Mouse (Mus musculus): ENCODE measurements around the gene Hus1. TPM values are rescaled to one million over a fixed set of nuclear protein-coding genes. Genes with fewer than 3 reads are reported as not detected.

The Hus1 gene
- polyA plus RNA-seq, 1 experiment from 2014 or later, result 13.3 TPM

DNA sequence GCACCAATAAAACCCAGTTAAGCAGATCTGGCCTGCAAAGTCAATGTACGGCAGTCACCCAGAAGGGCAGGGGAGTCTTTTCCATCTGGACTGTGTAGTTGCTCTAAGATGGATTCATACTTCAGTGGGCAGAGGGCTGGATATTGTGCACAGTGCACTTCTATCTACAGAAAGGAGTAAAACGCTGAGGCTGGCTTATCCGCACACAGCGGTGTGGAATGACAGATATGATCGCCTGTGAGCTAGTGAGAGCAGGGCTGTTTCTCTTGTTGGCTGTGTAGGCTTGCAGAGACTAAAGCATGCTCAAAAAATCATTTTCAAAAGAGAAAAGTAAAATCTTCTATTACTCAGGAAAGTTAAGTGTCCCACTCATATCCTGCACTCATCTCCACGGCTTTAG is 38.9 kb downstream of the Hus1 start:
- H3K27ac ChIP-seq, result no peak overlapping the region
- H3K4me3 ChIP-seq, result no peak overlapping the region
- H3K36me3 ChIP-seq, result no peaks in the 10 kb centered on the region
- H3K9ac ChIP-seq, result no peak overlapping the region
- H3K4me2 ChIP-seq (replicated peaks), result no peak overlapping the region
- no peaks in the 10 kb centered on the region; the same call in 1 of the 2 replicates for H3K4me1 ChIP-seq
- WGBS, result 89% methylated on average over 6 of the region's 6 CpGs
- H3K27me3 ChIP-seq (replicated peaks), result 0 out of 2 replicates have a peak, but pooled peaks cover 3% of the 10 kb centered on the region
- no peaks in the 10 kb centered on the region for H3K9me3 ChIP-seq
- no peak for ATAC-seq (ENCODE audit: low FRiP score, low read depth)

DNA sequence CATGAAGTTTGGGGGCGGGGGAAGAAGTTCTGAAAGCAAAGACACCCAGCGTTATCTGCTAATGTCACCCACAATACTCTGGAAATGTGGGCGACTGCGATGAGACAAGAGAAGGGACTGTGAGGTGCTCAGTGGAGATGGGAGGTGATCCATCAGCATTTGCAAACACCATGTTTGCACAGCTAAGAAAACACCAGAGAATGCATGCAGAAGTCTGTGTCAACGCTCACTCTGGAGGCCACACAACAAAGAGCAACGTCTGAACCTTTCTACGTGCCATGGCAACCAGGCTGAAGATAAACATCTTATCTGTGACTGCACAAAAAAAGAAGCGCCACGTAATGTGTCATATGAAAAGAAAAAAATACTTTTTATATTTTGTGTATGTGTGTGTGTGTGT is 40.5 kb downstream of the Hus1 start:
- Histone ChIP-seq H3K4me2 (replicated peaks) (no peak overlapping the region), H3K4me3 (no peak overlapping the region), H3K9me3 (no peaks in the 10 kb centered on the region), H3K27me3 (replicated peaks) (0 out of 2 replicates have a peak, but pooled peaks cover 3% of the 10 kb centered on the region), H3K4me1 (no peaks in the 10 kb centered on the region; the same call in 1 of the 2 replicates), H3K9ac (no peak overlapping the region), H3K36me3 (no peaks in the 10 kb centered on the region), H3K27ac (no peak overlapping the region)
- WGBS, result 75% methylated on average over 9 of the region's 9 CpGs
- ATAC-seq (ENCODE audit: low FRiP score, low read depth), result no peak

DNA sequence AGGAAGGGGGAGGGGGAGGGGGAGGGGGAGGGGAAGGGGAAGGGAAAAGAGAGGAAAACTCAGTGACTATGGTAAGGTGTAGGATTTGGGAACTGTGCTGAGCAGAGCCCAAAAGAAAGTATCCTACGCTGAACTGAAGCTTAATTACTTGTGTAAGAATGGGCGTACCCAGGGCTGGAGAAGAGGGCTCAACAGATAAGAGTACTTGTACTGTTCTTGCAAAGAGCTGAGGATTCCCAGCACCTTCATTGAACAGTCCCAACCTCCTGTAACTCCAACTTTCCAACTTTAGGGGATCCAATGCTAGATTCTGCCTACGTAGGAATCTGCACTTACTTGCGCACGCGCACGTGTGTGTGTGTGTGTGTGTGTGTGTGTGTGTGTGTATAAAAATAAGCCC is 42.9 kb downstream of the Hus1 start:
- WGBS, result 95% methylated on average over 7 of the region's 7 CpGs
- H3K4me1 ChIP-seq, result no peaks in the 10 kb centered on the region
- no peak overlapping the region for H3K4me2 ChIP-seq (replicated peaks)
- no peak overlapping the region for H3K27ac ChIP-seq
- no peak for ATAC-seq (ENCODE audit: low FRiP score, low read depth)
- H3K27me3 ChIP-seq (replicated peaks), result no peaks in the 10 kb centered on the region
- H3K9ac ChIP-seq, result no peak overlapping the region
- H3K4me3 ChIP-seq, result no peak overlapping the region
- H3K36me3 ChIP-seq, result no peaks in the 10 kb centered on the region
- H3K9me3 ChIP-seq, result no peaks in the 10 kb centered on the region

DNA sequence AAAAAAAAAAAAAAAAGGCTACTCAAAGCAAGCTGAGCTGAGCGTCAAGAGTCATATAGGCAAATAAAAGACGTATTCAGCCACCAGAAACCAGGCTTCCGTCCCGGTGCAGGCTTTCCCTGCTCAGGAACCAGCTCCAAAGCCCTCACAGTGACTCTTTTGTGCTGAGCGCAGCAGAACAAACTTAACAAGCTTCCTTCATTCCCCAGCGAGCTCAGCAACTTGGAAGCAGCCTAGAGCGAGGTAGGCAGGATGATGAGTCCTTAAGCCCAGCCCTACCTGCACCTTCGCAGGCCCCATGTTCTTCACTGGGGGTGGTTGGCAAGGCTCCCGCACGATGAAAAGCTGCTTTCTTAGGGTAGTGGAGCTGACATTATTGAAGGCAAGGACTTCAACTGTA is 52.4 kb downstream of the Hus1 start:
- no peak for ATAC-seq (ENCODE audit: low FRiP score, low read depth)
- H3K4me1 ChIP-seq, result no peaks in the 10 kb centered on the region
- H3K9ac ChIP-seq, result no peak overlapping the region
- 71% methylated on average over 10 of the region's 10 CpGs for WGBS
- H3K27me3 ChIP-seq (replicated peaks), result no peaks in the 10 kb centered on the region
- H3K9me3 ChIP-seq, result no peaks in the 10 kb centered on the region
- H3K4me3 ChIP-seq, result no peak overlapping the region
- H3K27ac ChIP-seq, result no peak overlapping the region
- H3K4me2 ChIP-seq (replicated peaks), result no peak overlapping the region
- no peaks in the 10 kb centered on the region for H3K36me3 ChIP-seq

DNA sequence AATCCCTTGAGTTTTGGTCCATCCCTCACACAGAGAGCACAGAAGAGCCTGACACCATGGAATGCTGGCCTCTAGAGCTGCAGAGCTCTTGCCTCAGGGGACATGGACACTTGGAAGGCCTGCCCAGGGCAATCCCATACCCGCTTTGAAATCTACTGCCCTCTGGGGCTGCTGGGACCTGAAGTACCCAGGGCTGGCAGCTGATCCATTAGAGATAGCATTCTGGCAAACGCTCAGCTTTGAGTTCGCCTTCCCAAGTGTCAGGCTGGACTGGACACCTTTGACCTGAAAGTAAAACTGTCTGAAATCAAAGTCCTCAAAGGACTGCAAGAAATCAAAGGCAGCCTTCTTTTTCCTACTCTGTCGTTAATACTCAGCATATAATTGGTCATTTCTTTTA is 52.9 kb downstream of the Hus1 start:
- H3K27ac ChIP-seq, result no peak overlapping the region
- H3K36me3 ChIP-seq, result no peaks in the 10 kb centered on the region
- H3K27me3 ChIP-seq (replicated peaks), result no peaks in the 10 kb centered on the region
- WGBS, result 67% methylated on average over 4 of the region's 4 CpGs
- 0 out of 2 replicates have a peak, but pooled peaks have one; percentile 28 for ATAC-seq (ENCODE audit: low FRiP score, low read depth)
- H3K4me3 ChIP-seq, result no peak overlapping the region
- H3K9me3 ChIP-seq, result no peaks in the 10 kb centered on the region
- H3K4me1 ChIP-seq, result no peaks in the 10 kb centered on the region
- H3K9ac ChIP-seq, result no peak overlapping the region
- H3K4me2 ChIP-seq (replicated peaks), result no peak overlapping the region

DNA sequence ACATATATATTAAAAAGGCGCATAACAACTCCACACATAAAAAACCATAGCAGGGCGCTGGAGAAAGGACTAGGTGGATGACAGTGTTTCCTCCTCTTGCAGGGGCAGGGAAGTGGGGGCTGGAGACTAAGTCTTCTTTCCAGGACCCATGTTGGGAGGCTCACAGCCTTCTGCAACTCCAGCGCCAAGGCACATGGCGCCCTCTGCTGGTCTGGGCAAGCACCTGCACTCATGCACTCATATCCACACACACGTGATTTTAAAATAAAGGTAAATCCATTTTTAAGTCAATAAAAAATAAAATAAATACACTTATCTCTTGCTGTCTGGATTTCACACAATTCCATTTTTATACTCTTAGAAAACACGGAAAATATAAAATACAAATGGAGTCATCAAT is 54.0 kb downstream of the Hus1 start:
- Histone ChIP-seq H3K9ac (no peak overlapping the region), H3K27ac (no peak overlapping the region), H3K27me3 (replicated peaks) (no peaks in the 10 kb centered on the region), H3K9me3 (no peaks in the 10 kb centered on the region), H3K36me3 (no peaks in the 10 kb centered on the region), H3K4me2 (replicated peaks) (no peak overlapping the region), H3K4me3 (no peak overlapping the region), H3K4me1 (no peaks in the 10 kb centered on the region)
- no peak for ATAC-seq (ENCODE audit: low FRiP score, low read depth)
- 71% methylated on average over 6 of the region's 6 CpGs for WGBS

DNA sequence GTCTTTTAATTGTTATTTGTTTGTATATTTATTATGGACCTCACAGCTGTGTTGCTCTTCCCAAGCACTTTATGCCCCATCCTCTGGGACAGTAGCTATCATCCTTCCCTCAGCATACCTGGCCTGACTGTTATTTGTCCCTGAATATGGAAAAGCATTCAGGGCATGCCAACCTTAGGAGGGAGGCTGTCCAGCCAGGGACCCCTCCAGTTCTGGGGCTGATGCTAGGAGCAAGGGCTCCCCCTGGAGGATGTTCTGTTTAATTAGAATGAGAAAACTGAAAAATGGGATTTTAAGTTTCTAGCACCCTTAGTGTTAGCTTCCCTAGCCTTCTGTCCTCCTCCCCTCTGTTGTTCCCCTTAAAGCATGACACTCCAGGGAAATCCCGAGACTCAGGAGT is 55.3 kb downstream of the Hus1 start:
- Histone ChIP-seq H3K4me3 (no peak overlapping the region), H3K27me3 (replicated peaks) (no peaks in the 10 kb centered on the region), H3K27ac (no peak overlapping the region), H3K9me3 (no peaks in the 10 kb centered on the region), H3K4me2 (replicated peaks) (no peak overlapping the region), H3K4me1 (no peaks in the 10 kb centered on the region), H3K9ac (no peak overlapping the region), H3K36me3 (no peaks in the 10 kb centered on the region)
- 3% methylated on average over 1 of the region's 1 CpGs for WGBS
- ATAC-seq (ENCODE audit: low FRiP score, low read depth), result peak; percentile 70; the same call in 1 of the 2 replicates

DNA sequence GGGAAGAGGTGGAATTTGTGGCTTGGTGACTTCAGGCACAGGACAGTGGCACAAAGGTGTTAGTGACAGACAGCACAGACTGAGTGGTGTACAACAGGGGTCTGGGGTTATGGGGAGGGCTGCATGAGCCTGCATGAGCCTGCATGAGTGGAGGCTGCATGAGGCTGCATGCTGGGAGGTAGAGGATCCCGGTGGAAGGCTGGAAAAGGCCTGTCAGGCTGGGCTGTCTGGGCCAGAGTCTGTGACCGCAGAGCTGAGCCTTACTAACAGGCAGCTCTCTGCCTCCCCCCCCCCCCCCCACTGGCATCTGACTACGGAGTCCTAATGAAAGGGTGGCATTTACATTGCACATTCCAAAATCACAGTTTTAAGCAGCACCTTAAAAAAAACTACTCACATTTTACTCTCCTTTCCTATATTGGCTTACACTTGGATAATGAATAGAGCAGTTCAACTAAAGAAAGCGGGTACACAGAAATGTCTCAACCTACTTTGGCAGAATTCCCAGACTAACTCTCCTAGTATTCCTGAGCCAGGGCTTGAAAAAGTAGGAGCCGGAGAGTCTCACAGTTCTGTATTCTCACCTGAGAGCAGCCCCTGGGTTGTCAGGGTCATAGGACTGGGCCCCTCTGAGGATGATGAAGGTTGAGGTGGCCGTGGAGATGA is 61.1 kb downstream of the Hus1 start:
- H3K4me3 ChIP-seq, result no peak overlapping the region
- 80% methylated on average over 6 of the region's 6 CpGs for WGBS
- H3K4me1 ChIP-seq, result no peaks in the 10 kb centered on the region
- no peak overlapping the region for H3K9ac ChIP-seq
- no peaks in the 10 kb centered on the region for H3K9me3 ChIP-seq
- no peaks in the 10 kb centered on the region for H3K27me3 ChIP-seq (replicated peaks)
- no peak overlapping the region for H3K4me2 ChIP-seq (replicated peaks)
- no peak for ATAC-seq (ENCODE audit: low FRiP score, low read depth)
- H3K27ac ChIP-seq, result no peak overlapping the region
- no peaks in the 10 kb centered on the region for H3K36me3 ChIP-seq

DNA sequence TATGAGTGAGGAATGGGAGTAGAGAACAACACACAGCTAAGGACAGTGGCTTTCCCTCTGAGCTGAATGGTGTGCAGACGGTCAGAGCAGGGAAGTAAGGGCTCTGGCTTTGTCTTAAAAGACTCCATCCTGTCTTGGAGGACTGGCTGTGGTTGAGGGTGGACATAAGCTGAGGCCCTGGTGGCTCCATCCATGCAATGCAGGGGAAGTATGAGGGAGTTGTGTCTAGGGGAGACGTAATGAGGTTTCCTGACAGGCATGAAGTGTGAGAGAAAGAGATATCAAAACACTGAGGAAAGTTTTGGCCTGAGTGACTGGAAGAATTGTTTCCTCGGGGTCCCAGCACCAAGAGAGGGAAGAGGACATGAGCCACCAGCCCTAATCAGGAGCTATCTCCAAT is 62.1 kb downstream of the Hus1 start:
- WGBS, result 74% methylated on average over 3 of the region's 3 CpGs
- H3K27ac ChIP-seq, result no peak overlapping the region
- no peak for ATAC-seq (ENCODE audit: low FRiP score, low read depth)

DNA sequence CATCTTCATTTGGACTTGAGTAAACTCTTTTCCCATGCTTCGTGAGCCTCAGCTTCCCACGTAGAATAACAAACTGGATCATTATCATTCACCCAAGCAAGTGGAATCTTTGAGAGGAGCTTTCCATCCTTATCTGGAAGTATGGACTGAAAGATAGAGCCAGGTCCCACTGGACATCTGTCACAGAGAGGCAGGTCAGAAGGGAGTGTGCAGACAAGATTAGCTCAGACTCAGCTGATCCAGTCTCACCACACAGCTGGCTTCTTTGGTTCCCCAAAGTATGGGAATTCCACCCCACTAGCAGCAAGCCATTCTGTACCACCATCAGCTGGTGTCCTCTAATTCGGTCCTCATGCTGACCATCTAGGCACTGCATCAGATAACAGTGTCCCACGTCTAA is 66.9 kb downstream of the Hus1 start:
- no peaks in the 10 kb centered on the region for H3K36me3 ChIP-seq
- H3K4me2 ChIP-seq (replicated peaks), result no peak overlapping the region
- H3K9ac ChIP-seq, result no peak overlapping the region
- no peaks in the 10 kb centered on the region; the same call in 1 of the 2 replicates for H3K27me3 ChIP-seq (replicated peaks)
- H3K27ac ChIP-seq, result no peak overlapping the region
- no peaks in the 10 kb centered on the region for H3K4me1 ChIP-seq
- no peak for ATAC-seq (ENCODE audit: low FRiP score, low read depth)
- 88% methylated on average over 4 of the region's 4 CpGs for WGBS
- H3K9me3 ChIP-seq, result no peaks in the 10 kb centered on the region
- H3K4me3 ChIP-seq, result no peak overlapping the region

More for the DNA sequence above, 62.1 kb downstream of the Hus1 start:
- Histone ChIP-seq H3K9me3 (no peaks in the 10 kb centered on the region), H3K27me3 (replicated peaks) (no peaks in the 10 kb centered on the region), H3K4me2 (replicated peaks) (no peak overlapping the region), H3K4me1 (no peaks in the 10 kb centered on the region), H3K4me3 (no peak overlapping the region), H3K9ac (no peak overlapping the region), H3K36me3 (no peaks in the 10 kb centered on the region)

Other genes starting within 250 kb of the Hus1 start
- 0.10 TPM in 2 replicates for gene Pkd1l1, start 37.9 kb downstream of the Hus1 start, polyA plus RNA-seq (2016; fragmentation: Nextera tagmentation; extraction: Ambion mirVana)
- 0.68 and 0.82 TPM in 2 replicates for gene Gm11992, start 37.4 kb upstream of the Hus1 start, polyA plus RNA-seq (2016; fragmentation: Nextera tagmentation; extraction: Ambion mirVana)
- gene Sun3, start 37.8 kb upstream of the Hus1 start, polyA plus RNA-seq (2016; fragmentation: Nextera tagmentation; extraction: Ambion mirVana), result not detected in 2 replicates
- gene Upp1, start 106.9 kb upstream of the Hus1 start, polyA plus RNA-seq (2016; fragmentation: Nextera tagmentation; extraction: Ambion mirVana), result 4.2 and 4.8 TPM in 2 replicates
- gene Abca13, start 180.8 kb upstream of the Hus1 start, polyA plus RNA-seq (2016; fragmentation: Nextera tagmentation; extraction: Ambion mirVana), result 0.01 and 0.03 TPM in 2 replicates